9 mouse cellular contexts compared by ENCODE assay signal in the genomic region with DNA sequence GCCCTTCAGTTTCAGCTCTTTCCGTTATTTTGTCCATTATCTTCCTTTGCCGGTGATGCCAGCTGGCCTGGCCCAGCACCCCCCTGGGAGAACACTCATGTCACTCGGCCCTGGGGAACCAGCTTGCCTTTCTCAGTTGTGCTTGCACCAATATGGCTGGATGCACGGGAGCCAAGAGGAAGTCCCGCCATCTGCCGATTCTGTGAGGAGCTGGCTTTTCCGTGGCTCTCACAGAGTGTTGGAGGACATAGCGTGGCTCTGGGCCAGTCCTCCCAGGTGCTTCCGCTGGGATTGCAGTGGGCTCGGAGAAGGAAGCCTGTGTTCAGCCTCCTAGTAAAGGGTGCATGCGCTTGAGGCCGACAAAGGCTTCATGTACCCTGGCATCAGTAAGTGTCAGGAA. TPM values are rescaled to one million over a fixed set of nuclear protein-coding genes. Genes with fewer than 3 reads are reported as not detected.
DNase-seq lines count a peak whose midpoint lies in the region; ATAC-seq lines count a peak whose summit lies in the region.
"Had no signal": no experiment of that assay in that cellular context is flagged by ENCODE, and none has a peak within 500 bp of the region (broad histone marks: within the 10 kb centered on the region; RNA-seq: fewer than 3 reads in every experiment).

No protein-coding gene starts in this region.

- no peaks in the 10 kb centered on the region for H3K9me3 ChIP-seq in heart, embryonic 12.5 days (replicated peaks)
- H3K9me3 ChIP-seq: lung, embryonic 15.5 days had no signal

- H3K9ac ChIP-seq in heart, embryonic 12.5 days, result no peak overlapping the region
- H3K9ac ChIP-seq: lung, embryonic 15.5 days had no signal

- peak; percentile 14 to 65 for DNase-seq in heart, adult 18-20 months
- DNase-seq in frontal cortex, postnatal 14 days (ENCODE audit: low spot score in 2 of 2), result peak; percentile 49 to 70
- peak; percentile 83 to 84 for DNase-seq in layer of hippocampus, postnatal 10 days (ENCODE audit: low spot score in 2 of 2)
- DNase-seq in right cerebral cortex, postnatal 14 days, result peak; percentile 70
- DNase-seq in urinary bladder, postnatal 14 days (ENCODE audit: low spot score), result no peak
- DNase-seq in adrenal gland, postnatal 4 days (ENCODE audit: low spot score in 2 of 2), result no peak
- no peak for DNase-seq in urinary bladder, postnatal 25 days (ENCODE audit: low spot score)

- no peak overlapping the region for H3K4me2 ChIP-seq in heart, embryonic 12.5 days
- H3K4me2 ChIP-seq: lung, embryonic 15.5 days had no signal

- H3K4me3 ChIP-seq in heart, embryonic 12.5 days, result no peak overlapping the region
- H3K4me3 ChIP-seq: lung, embryonic 15.5 days had no signal

- no peak for ATAC-seq in heart, embryonic 12.5 days (ENCODE audit: insufficient number of reproducible peaks, low FRiP score)

- 0 out of 2 replicates have a peak, but pooled peaks cover 2% of the 10 kb centered on the region for H3K4me1 ChIP-seq in heart, embryonic 12.5 days (replicated peaks)

- 83% methylated on average over 12 of the region's 12 CpGs for WGBS in heart, embryonic 12.5 days

- H3K27me3 ChIP-seq in heart, embryonic 12.5 days (replicated peaks), result no peaks in the 10 kb centered on the region
- H3K27me3 ChIP-seq: lung, embryonic 15.5 days had no signal

- H3K36me3 ChIP-seq in heart, embryonic 12.5 days, result no peaks in the 10 kb centered on the region
- H3K36me3 ChIP-seq: lung, embryonic 15.5 days had no signal

- no peak overlapping the region for H3K27ac ChIP-seq in heart, embryonic 12.5 days (ENCODE audit: poor library complexity, severe bottlenecking)
- H3K27ac ChIP-seq: lung, embryonic 15.5 days had no signal

RNA-seq across cellular contexts. Expression of a gene that starts 36.0 kb away (rescaled TPM):
- 10 to 100 TPM; 11.0 to 11.3 TPM for total RNA-seq in heart, adult 18-20 months (2021)
- polyA plus RNA-seq in heart, embryonic 12.5 days (2016; fragmentation: Nextera tagmentation; extraction: Ambion mirVana), result 116 and 122 TPM in 2 replicates
- total RNA-seq in layer of hippocampus, postnatal 10 days (2021), result 10 to 100 TPM; 18.5 to 22.9 TPM
- total RNA-seq in adrenal gland, postnatal 4 days (2021), result 10 to 100 TPM; 27.1 to 29.9 TPM

Comparison
In these comparisons a context has a peak if more than half of its experiments do, and no peak if none do; other contexts are left out.
1. DNase-seq: peak in heart, adult 18-20 months (2 of 2), frontal cortex, postnatal 14 days (2 of 2), layer of hippocampus, postnatal 10 days (2 of 2) and right cerebral cortex, postnatal 14 days (single experiment); none in urinary bladder, postnatal 14 days (single experiment), adrenal gland, postnatal 4 days (0 of 2) and urinary bladder, postnatal 25 days (single experiment).